Mouse (Mus musculus) forebrain, postnatal 0 days (tissue): ENCODE data around the gene Cfap58. TPM values are rescaled to one million over a fixed set of nuclear protein-coding genes. Genes with fewer than 3 reads are reported as not detected.

Experiments
- ATAC-seq: fragments of 200-750 bp; cut with Nextera tagmentation; 2 replicates; pipeline ENCODE4 v1.8.0; 2017; ENCODE audit warnings: mild to moderate bottlenecking, moderate library complexity
- DNase-seq: peaks from one replicate; pipeline ENCODE4 v3.0.0-alpha.2; 2015
- H3K27ac ChIP-seq: fragments of 300-500 bp; sonication (generic); 2 replicates; pipeline ENCODE4 v1.5.1; 2014; ENCODE audit warnings: low read depth, mild to moderate bottlenecking, antibody characterized with exemption, low read length, moderate library complexity, mixed read lengths
- H3K27me3 ChIP-seq: fragments of 300-500 bp; sonication (generic); 2 replicates; pipeline ENCODE4 v1.6.1; 2014; ENCODE audit warnings: mild to moderate bottlenecking, low read length, mixed read lengths; ENCODE audit not compliant: insufficient read depth
- H3K36me3 ChIP-seq: fragments of 300-500 bp; sonication (generic); 2 replicates; pipeline ENCODE4 v1.6.1; 2014; ENCODE audit warnings: mild to moderate bottlenecking, moderate library complexity; ENCODE audit not compliant: insufficient read depth
- H3K4me1 ChIP-seq: fragments of 300-500 bp; sonication (generic); 2 replicates; pipeline ENCODE4 v1.6.1; 2014; ENCODE audit warnings: antibody characterized with exemption; ENCODE audit not compliant: insufficient read depth
- H3K4me2 ChIP-seq: fragments of 300-500 bp; sonication (generic); 2 replicates; pipeline ENCODE4 v1.6.1; 2014; ENCODE audit warnings: low read depth, mild to moderate bottlenecking, moderate library complexity
- H3K4me3 ChIP-seq: fragments of 300-500 bp; sonication (generic); 2 replicates; pipeline ENCODE4 v1.5.1; 2014; ENCODE audit warnings: low read depth, low read length, mixed read lengths
- H3K9ac ChIP-seq: fragments of 300-500 bp; sonication (generic); 2 replicates; pipeline ENCODE4 v1.6.1; 2014; ENCODE audit warnings: mild to moderate bottlenecking
- H3K9me3 ChIP-seq: fragments of 300-500 bp; sonication (generic); 2 replicates; pipeline ENCODE4 v1.6.1; 2016; ENCODE audit warnings: low read length
- CTCF ChIP-seq: sonication (generic); IDR thresholded peaks from 2 replicates; pipeline ENCODE4 v1.5.1; 2016; ENCODE audit warnings: antibody characterized with exemption, control low read depth, low read depth
- WGBS: fragments of 180-500 bp; shearing (Covaris S2); extraction: QIAGEN DNeasy Blood & Tissue Kit; methylation state at CpG from one replicate; pipeline ENCODE4 v1.1.7; 2014; 5-methylcytosine and 5-hydroxymethylcytosine counted together
- polyA plus RNA-seq: library from polyadenylated mRNA; unstranded; fragments of >200 nt; fragmentation: Nextera tagmentation; extraction: Ambion mirVana; gene quantifications from 2 replicates; pipeline ENCODE4 v1.2.1, GENCODE M21; 2015
- total RNA-seq: library from RNA; depleted of rRNA; stranded (reverse); fragments of >200 nt; gene quantifications from 2 replicates; pipeline ENCODE4 v1.2.3, GENCODE M21; 2014

Cfap58 gene
- total and polyA plus RNA-seq, 2 experiments from 2014 or later, result 0.62 to 2.6 TPM

DNA sequence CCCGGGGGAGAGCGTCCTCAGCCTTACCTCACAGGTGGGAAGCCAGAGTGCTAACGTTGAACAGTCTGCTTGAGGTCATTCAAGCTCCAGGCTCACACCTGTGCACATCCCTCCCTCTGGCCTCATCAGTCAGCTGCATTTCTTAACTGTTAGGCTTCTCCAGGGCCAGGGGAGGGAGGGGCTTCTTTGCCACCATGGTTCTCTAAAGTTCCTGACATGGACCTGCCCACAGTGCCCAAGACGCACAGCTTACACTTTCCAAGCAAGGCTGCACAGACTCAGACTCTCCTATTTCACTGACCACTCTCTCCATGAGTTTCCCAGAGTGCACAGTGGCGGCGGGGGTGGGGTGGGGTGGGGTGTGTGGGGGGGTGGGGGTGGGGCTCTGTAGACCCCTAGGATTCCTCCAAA lies 28.5 kb upstream of the Cfap58 start:
- no peak for DNase-seq
- H3K4me3 ChIP-seq, result no peak overlapping the region

DNA sequence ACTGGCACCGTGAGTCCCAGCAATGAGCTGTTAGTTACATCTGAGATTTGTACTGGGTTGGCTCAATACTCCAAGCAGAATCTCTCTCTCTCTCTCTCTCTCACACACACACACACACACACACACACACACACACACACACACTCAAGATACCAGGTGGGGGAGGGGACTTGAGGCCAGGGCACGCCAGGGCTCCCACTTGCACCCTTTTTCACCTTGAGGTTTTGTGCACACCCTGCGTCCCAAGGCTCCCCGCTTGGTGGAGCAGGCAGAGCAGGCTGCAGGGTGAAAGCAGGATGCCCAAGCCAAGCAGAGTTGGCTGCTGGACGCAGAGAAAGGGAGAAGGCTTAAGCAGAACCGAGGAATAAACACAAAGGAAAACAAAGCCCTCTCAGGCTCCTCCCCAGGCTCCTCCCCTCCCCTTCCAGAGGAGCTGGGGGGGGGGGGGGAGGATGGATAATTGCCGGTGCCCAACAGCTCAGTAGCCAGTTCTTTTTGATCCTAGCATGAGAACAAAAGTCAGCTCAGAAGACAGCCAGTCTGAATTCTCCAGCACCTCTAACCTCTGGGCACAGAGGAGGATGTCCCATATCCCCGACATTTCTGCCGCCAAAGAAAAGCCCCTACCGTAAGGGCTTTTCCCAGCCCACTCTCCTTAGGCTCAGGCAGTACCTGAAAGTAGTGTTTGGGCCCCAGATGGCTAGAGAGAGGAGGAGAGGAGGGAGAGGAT lies 27.9 kb upstream of the Cfap58 start:
- peak; percentile 74 for DNase-seq
- Histone ChIP-seq H3K4me2 (peak overlapping the region; percentile 50), H3K9me3 (no peaks in the 10 kb centered on the region), H3K4me1 (peaks cover 8% of the 10 kb centered on the region; the same call in 1 of the 2 replicates), H3K9ac (peak overlapping the region; percentile 61), H3K27ac (peak overlapping the region; percentile 85), H3K27me3 (no peaks in the 10 kb centered on the region), H3K36me3 (no peaks in the 10 kb centered on the region), H3K4me3 (peak overlapping the region; percentile 23)
- TF ChIP-seq CTCF, result no peak; the same call in 1 of the 2 replicates
- peak; percentile 88 for ATAC-seq
- WGBS, result under 1% methylated on average over 10 of the region's 10 CpGs

More for the DNA sequence above, 28.5 kb upstream of the Cfap58 start:
- WGBS, result 23% methylated on average over 6 of the region's 6 CpGs
- no peaks in the 10 kb centered on the region for H3K9me3 ChIP-seq
- peak overlapping the region; percentile 50 for H3K4me2 ChIP-seq
- no peaks in the 10 kb centered on the region for H3K36me3 ChIP-seq
- TF ChIP-seq CTCF, result no peak
- H3K9ac ChIP-seq, result peak overlapping the region; percentile 61; the same call in 1 of the 2 replicates
- H3K4me1 ChIP-seq, result peaks cover 8% of the 10 kb centered on the region; the same call in 1 of the 2 replicates
- peak overlapping the region; percentile 85; the same call in 1 of the 2 replicates for H3K27ac ChIP-seq
- ATAC-seq, result no peak; the same call in none of the 2 replicates
- H3K27me3 ChIP-seq, result no peaks in the 10 kb centered on the region

GRCm38 (mm10) chr19:47910117-47910618 lies 27.3 kb upstream of the Cfap58 start:
- TF ChIP-seq CTCF, result no peak
- H3K4me2 ChIP-seq, result peak overlapping the region; percentile 50
- H3K27me3 ChIP-seq, result no peaks in the 10 kb centered on the region
- H3K4me3 ChIP-seq, result peak overlapping the region; percentile 23
- ATAC-seq (no peak), DNase-seq (peak; percentile 27)
- H3K9ac ChIP-seq, result peak overlapping the region; percentile 61; the same call in 1 of the 2 replicates
- peaks cover 8% of the 10 kb centered on the region; the same call in 1 of the 2 replicates for H3K4me1 ChIP-seq
- no peaks in the 10 kb centered on the region for H3K9me3 ChIP-seq
- H3K36me3 ChIP-seq, result no peaks in the 10 kb centered on the region
- H3K27ac ChIP-seq, result peak overlapping the region; percentile 85
- 31% methylated on average over 4 of the region's 4 CpGs for WGBS

DNA sequence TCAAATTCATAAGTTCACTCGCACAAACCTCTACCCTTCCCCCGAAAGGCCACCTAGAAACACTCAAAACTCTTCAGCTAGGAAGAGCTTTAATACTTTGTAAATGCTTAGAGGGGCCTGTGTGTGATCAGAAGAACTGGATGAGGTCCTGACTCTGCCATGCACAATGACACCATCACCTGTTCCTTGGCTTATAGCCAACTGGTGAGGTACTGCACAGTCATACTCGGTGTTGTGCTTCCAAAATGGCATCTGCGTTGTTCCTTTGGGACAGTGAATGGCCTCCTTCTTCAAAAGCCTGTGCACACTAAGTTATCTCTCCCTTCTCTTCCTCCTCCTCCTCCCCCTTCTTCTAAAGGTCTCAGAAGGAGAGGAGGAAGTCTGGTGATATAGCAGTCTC lies 26.7 kb upstream of the Cfap58 start:
- Histone ChIP-seq H3K27me3 (no peaks in the 10 kb centered on the region), H3K9me3 (no peaks in the 10 kb centered on the region), H3K4me1 (peaks cover 8% of the 10 kb centered on the region; the same call in 1 of the 2 replicates), H3K4me3 (no peak overlapping the region), H3K4me2 (no peak overlapping the region), H3K9ac (no peak overlapping the region), H3K27ac (no peak overlapping the region), H3K36me3 (no peaks in the 10 kb centered on the region)
- DNase-seq (no peak), ATAC-seq (no peak)
- TF ChIP-seq CTCF, result no peak
- 86% methylated on average over 4 of the region's 4 CpGs for WGBS

- Histone ChIP-seq H3K4me2 (no peak overlapping the region), H3K4me1 (peaks cover 20% of the 10 kb centered on the region), H3K27ac (no peak overlapping the region), H3K36me3 (no peaks in the 10 kb centered on the region), H3K9ac (no peak overlapping the region), H3K9me3 (no peaks in the 10 kb centered on the region), H3K27me3 (no peaks in the 10 kb centered on the region), H3K4me3 (no peak overlapping the region)
- WGBS, result 92% methylated on average over 7 of the region's 7 CpGs
- no peak for TF ChIP-seq CTCF
- DNase-seq (no peak), ATAC-seq (no peak)
Observed at GRCm38 (mm10) chr19:47913344-47913743, 24.1 kb upstream of the Cfap58 start.

GRCm38 (mm10) chr19:47914191-47914590 lies 23.3 kb upstream of the Cfap58 start:
- H3K4me2 ChIP-seq, result no peak overlapping the region
- H3K9ac ChIP-seq, result no peak overlapping the region
- no peak overlapping the region for H3K27ac ChIP-seq
- no peak overlapping the region for H3K4me3 ChIP-seq
- no peaks in the 10 kb centered on the region for H3K9me3 ChIP-seq
- no peaks in the 10 kb centered on the region for H3K36me3 ChIP-seq
- no peak for TF ChIP-seq CTCF
- H3K27me3 ChIP-seq, result no peaks in the 10 kb centered on the region
- DNase-seq, result no peak
- ATAC-seq, result no peak
- peaks cover 16% of the 10 kb centered on the region; the same call in 1 of the 2 replicates for H3K4me1 ChIP-seq
- WGBS, result 94% methylated on average over 4 of the region's 4 CpGs

DNA sequence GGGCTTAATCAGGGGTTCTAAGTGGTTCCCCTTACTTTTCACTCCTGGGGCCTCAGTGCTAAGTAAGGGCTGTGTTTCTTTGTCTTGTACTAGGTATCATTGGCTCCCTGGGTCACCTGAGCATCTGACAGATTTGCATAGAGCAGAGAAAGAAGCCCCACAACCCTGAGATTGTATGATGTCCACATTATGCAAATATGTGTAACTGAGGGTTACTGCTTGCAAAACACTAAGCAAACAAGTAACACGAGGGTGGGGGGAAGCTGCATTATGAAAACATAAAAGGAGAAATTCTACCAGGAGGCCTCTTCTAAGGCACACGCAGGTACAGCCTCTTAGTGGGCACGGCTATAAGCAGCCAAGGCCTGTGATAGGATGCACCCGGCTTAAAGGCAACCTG lies 22.2 kb upstream of the Cfap58 start:
- H3K4me2 ChIP-seq, result no peak overlapping the region
- WGBS, result 72% methylated on average over 4 of the region's 4 CpGs
- H3K9ac ChIP-seq, result no peak overlapping the region
- ATAC-seq (no peak), DNase-seq (no peak)
- TF ChIP-seq CTCF, result no peak
- no peak overlapping the region for H3K27ac ChIP-seq
- H3K4me3 ChIP-seq, result no peak overlapping the region
- no peaks in the 10 kb centered on the region for H3K27me3 ChIP-seq
- H3K4me1 ChIP-seq, result peaks cover 15% of the 10 kb centered on the region; the same call in 1 of the 2 replicates
- H3K9me3 ChIP-seq, result no peaks in the 10 kb centered on the region
- H3K36me3 ChIP-seq, result no peaks in the 10 kb centered on the region
